Mouse (Mus musculus) midbrain, embryonic 13.5 days (tissue): ENCODE results near the gene Tmed2. TPM values are rescaled to one million over a fixed set of nuclear protein-coding genes. Genes with fewer than 3 reads are reported as not detected.

Experiments
- ATAC-seq: fragments of 200-750 bp; cut with Nextera tagmentation; 2 replicates; pipeline ENCODE4 v1.8.0; 2017; ENCODE audit warnings: mild to moderate bottlenecking, moderate TSS enrichment, moderate library complexity
- H3K27ac ChIP-seq: fragments of 300-500 bp; sonication (generic); 2 replicates; pipeline ENCODE4 v1.5.1; 2015; ENCODE audit warnings: inconsistent platforms, mild to moderate bottlenecking, moderate library complexity
- H3K27me3 ChIP-seq: fragments of 300-500 bp; sonication (generic); 2 replicates; pipeline ENCODE4 v1.6.1; 2015; ENCODE audit warnings: mild to moderate bottlenecking, inconsistent platforms
- H3K36me3 ChIP-seq: fragments of 300-500 bp; sonication (generic); 2 replicates; pipeline ENCODE4 v1.6.1; 2015; ENCODE audit warnings: mild to moderate bottlenecking, inconsistent platforms
- H3K4me1 ChIP-seq: fragments of 300-500 bp; sonication (generic); replicated peaks from 2 replicates; pipeline ENCODE4 v1.6.1; 2015; ENCODE audit warnings: inconsistent platforms
- H3K4me2 ChIP-seq: fragments of 300-500 bp; sonication (generic); replicated peaks from 2 replicates; pipeline ENCODE4 v1.6.1; 2015; ENCODE audit warnings: moderate library complexity, mild to moderate bottlenecking, inconsistent platforms
- H3K4me3 ChIP-seq: fragments of 300-500 bp; sonication (generic); replicated peaks from 2 replicates; pipeline ENCODE4 v1.5.1; 2015; ENCODE audit warnings: mild to moderate bottlenecking, inconsistent platforms
- H3K9ac ChIP-seq: fragments of 300-500 bp; sonication (generic); replicated peaks from 2 replicates; pipeline ENCODE4 v1.6.1; 2015; ENCODE audit warnings: mild to moderate bottlenecking, inconsistent platforms
- H3K9me3 ChIP-seq: fragments of 300-500 bp; sonication (generic); 2 replicates; pipeline ENCODE4 v1.6.1; 2016; ENCODE audit warnings: mild to moderate bottlenecking, inconsistent platforms
- WGBS: fragments of 180-500 bp; shearing (Covaris S2); methylation state at CpG from one replicate; pipeline ENCODE4 v1.1.7; 2015; 5-methylcytosine and 5-hydroxymethylcytosine counted together
- polyA plus RNA-seq: library from polyadenylated mRNA; unstranded; fragments of >200 nt; fragmentation: Nextera tagmentation; extraction: Ambion mirVana; gene quantifications from 2 replicates; pipeline ENCODE4 v1.2.1, GENCODE M21; 2015

Gene Tmed2
- polyA plus RNA-seq, 1 experiment from 2014 or later, result 345 TPM

DNA sequence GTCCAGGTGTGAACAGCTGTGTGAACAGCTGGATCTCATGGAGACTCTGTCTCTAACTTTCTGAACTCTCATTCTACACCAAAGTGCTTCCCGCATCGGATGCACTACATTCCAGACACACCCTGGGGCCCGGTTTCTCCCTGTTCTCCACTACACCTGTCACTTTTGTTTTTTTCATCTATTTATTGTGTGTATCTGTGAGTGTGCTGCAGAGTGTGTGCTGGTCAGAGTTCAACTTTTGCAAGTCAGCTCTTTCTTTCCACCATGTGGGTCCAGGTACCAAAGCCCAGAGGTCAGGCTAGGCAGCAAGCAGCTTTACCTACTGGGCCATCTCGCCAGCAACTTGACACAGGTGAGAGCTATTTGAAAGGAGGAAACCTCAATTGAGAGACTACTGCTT, 35.3 kb upstream of the Tmed2 start:
- no peak overlapping the region for H3K4me2 ChIP-seq
- H3K27me3 ChIP-seq, result no peaks in the 10 kb centered on the region
- no peaks in the 10 kb centered on the region for H3K4me1 ChIP-seq
- no peak overlapping the region for H3K4me3 ChIP-seq
- ATAC-seq, result no peak
- H3K36me3 ChIP-seq, result peaks cover 31% of the 10 kb centered on the region
- H3K9me3 ChIP-seq, result no peaks in the 10 kb centered on the region
- 95% methylated on average over 4 of the region's 4 CpGs for WGBS
- H3K27ac ChIP-seq, result no peak overlapping the region
- no peak overlapping the region for H3K9ac ChIP-seq

DNA sequence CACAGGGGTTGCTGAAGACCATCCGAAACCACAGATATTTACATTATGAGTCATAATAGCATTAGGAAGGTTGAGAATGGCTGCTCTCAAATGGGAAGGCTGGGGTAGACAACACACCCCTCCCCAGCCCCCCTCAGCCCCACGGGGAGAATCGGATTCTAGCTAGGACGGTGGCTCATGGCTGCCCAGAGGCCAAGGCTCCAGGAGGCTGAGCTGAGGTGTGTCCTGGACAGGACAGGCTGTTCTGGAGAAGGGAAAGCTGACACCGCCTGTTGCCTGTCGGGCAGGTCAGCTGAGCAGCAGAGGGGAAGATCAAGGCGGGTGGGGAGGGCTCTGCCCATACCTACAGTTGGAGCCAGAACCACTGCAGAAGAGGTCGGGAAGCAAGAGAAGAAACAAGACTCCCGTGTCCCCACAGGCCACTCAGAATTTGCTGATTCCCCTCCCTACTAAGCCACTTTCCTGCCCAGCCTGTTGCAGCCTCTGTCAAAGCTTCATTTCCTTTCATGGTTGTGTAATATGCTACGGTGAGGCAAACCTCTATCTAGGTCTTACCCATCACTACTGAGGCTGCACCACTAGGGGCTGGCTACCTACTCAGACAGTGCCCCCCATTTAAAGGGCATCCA, 33.6 kb upstream of the Tmed2 start:
- no peaks in the 10 kb centered on the region for H3K27me3 ChIP-seq
- H3K9me3 ChIP-seq, result no peaks in the 10 kb centered on the region
- no peak for ATAC-seq
- no peak overlapping the region for H3K4me2 ChIP-seq
- peaks cover 25% of the 10 kb centered on the region for H3K36me3 ChIP-seq
- H3K4me3 ChIP-seq, result no peak overlapping the region
- H3K4me1 ChIP-seq, result no peaks in the 10 kb centered on the region
- H3K27ac ChIP-seq, result no peak overlapping the region
- 84% methylated on average over 10 of the region's 10 CpGs for WGBS
- no peak overlapping the region for H3K9ac ChIP-seq

DNA sequence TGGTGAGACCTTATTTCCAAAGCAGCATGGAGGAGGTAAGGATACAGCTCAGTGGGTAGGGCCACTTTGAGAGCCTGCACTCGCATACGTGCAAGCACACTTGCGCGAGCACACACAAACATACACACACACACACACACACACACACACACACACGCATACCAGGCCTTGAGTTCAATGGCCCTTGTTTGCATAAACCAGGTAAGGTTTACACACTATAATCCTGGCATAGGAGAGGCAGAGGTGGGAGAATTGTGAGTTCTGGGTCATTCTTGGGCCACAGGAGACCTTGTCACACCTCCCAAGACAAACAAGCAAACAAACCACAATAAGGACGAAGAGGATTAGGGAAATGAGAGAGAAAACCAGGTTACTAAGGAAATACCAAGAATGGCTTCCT, 31.3 kb upstream of the Tmed2 start:
- Histone ChIP-seq H3K4me1 (no peaks in the 10 kb centered on the region), H3K27ac (no peak overlapping the region), H3K36me3 (peaks cover 31% of the 10 kb centered on the region), H3K4me2 (no peak overlapping the region), H3K9me3 (no peaks in the 10 kb centered on the region), H3K9ac (no peak overlapping the region), H3K27me3 (no peaks in the 10 kb centered on the region), H3K4me3 (no peak overlapping the region)
- WGBS, result 96% methylated on average over 6 of the region's 6 CpGs
- no peak for ATAC-seq

GRCm38 (mm10) chr5:124509742-124510237, 30.7 kb upstream of the Tmed2 start:
- Histone ChIP-seq H3K4me3 (no peak overlapping the region), H3K36me3 (peaks cover 35% of the 10 kb centered on the region), H3K4me1 (no peaks in the 10 kb centered on the region), H3K27me3 (no peaks in the 10 kb centered on the region), H3K4me2 (no peak overlapping the region), H3K27ac (no peak overlapping the region), H3K9me3 (no peaks in the 10 kb centered on the region), H3K9ac (no peak overlapping the region)
- ATAC-seq, result no peak
- 82% methylated on average over 12 of the region's 12 CpGs for WGBS

DNA sequence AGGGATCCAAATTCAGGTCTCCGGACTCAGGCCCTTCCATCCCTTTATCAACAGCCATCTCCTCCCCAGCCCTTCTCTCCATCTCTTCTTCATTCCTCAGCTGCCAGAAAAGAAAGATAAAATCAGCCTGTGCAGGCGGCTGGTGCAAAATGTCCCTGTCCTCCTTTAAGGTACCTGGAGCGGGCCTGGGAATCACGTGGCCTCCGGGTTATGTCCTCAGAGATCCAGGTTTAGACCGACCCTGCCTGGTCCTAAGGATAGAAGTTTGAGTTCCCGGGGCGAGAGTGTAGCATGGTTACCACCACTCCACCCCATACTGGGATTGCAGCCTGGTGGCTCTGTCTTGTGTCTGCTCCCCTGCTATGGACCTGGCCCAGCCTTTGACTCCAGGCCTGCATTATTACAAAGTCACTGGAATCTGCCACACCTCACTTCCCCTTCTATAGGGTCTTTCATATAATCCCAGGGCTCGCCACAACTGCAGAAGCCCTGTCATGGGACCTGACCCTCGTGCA, 29.9 kb upstream of the Tmed2 start:
- H3K27me3 ChIP-seq, result no peaks in the 10 kb centered on the region
- H3K4me2 ChIP-seq, result no peak overlapping the region
- H3K27ac ChIP-seq, result no peak overlapping the region
- no peak overlapping the region for H3K9ac ChIP-seq
- ATAC-seq, result no peak
- peaks cover 41% of the 10 kb centered on the region for H3K36me3 ChIP-seq
- H3K4me1 ChIP-seq, result no peaks in the 10 kb centered on the region
- no peak overlapping the region for H3K4me3 ChIP-seq
- H3K9me3 ChIP-seq, result no peaks in the 10 kb centered on the region
- WGBS, result 93% methylated on average over 10 of the region's 10 CpGs

DNA sequence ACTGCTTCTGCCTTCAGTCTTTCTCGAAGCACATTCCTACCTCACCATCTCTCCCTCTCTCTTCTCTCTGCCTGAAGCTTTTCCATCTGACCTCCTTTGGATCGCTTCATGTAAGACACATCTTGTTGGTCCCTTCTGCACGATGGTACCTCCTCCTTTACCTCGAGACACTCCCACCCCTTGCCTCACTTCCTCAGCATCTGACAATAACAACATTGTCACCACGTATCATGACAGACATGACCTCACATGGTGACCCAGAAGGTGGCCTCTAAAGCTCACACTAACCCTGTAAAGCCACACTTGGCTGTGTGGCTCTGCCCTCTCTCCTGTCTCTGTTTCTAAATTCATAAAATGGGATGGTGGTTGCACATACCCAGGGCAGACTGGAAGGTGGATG, 24.7 kb upstream of the Tmed2 start:
- ATAC-seq, result no peak
- 92% methylated on average over 5 of the region's 5 CpGs for WGBS
- no peaks in the 10 kb centered on the region for H3K27me3 ChIP-seq
- no peaks in the 10 kb centered on the region for H3K4me1 ChIP-seq
- no peak overlapping the region for H3K27ac ChIP-seq
- H3K4me3 ChIP-seq, result no peak overlapping the region
- no peak overlapping the region for H3K4me2 ChIP-seq
- H3K9me3 ChIP-seq, result no peaks in the 10 kb centered on the region
- H3K9ac ChIP-seq, result no peak overlapping the region
- H3K36me3 ChIP-seq, result peaks cover 47% of the 10 kb centered on the region

- 62% methylated on average over 10 of the region's 10 CpGs for WGBS
- Histone ChIP-seq H3K9me3 (no peaks in the 10 kb centered on the region), H3K4me2 (no peak overlapping the region), H3K27me3 (no peaks in the 10 kb centered on the region), H3K4me1 (no peaks in the 10 kb centered on the region), H3K9ac (no peak overlapping the region), H3K27ac (no peak overlapping the region), H3K4me3 (no peak overlapping the region), H3K36me3 (peaks cover 31% of the 10 kb centered on the region)
- no peak for ATAC-seq
These were observed 21.8 kb upstream of the Tmed2 start for GRCm38 (mm10) chr5:124518648-124519047.

GRCm38 (mm10) chr5:124521588-124521987, 18.9 kb upstream of the Tmed2 start:
- ATAC-seq, result no peak
- 90% methylated on average over 4 of the region's 4 CpGs for WGBS
- Histone ChIP-seq H3K36me3 (peaks cover 16% of the 10 kb centered on the region), H3K27me3 (no peaks in the 10 kb centered on the region), H3K9me3 (no peaks in the 10 kb centered on the region), H3K9ac (no peak overlapping the region), H3K4me1 (no peaks in the 10 kb centered on the region), H3K4me3 (no peak overlapping the region), H3K4me2 (no peak overlapping the region), H3K27ac (no peak overlapping the region)

GRCm38 (mm10) chr5:124523032-124523431, 17.5 kb upstream of the Tmed2 start:
- WGBS, result 94% methylated on average over 8 of the region's 8 CpGs
- peaks cover under 1% of the 10 kb centered on the region for H3K4me1 ChIP-seq
- no peak overlapping the region for H3K27ac ChIP-seq
- H3K4me3 ChIP-seq, result no peak overlapping the region
- no peak for ATAC-seq
- no peak overlapping the region for H3K4me2 ChIP-seq
- H3K27me3 ChIP-seq, result no peaks in the 10 kb centered on the region
- peaks cover 12% of the 10 kb centered on the region for H3K36me3 ChIP-seq
- no peaks in the 10 kb centered on the region for H3K9me3 ChIP-seq
- H3K9ac ChIP-seq, result no peak overlapping the region

DNA sequence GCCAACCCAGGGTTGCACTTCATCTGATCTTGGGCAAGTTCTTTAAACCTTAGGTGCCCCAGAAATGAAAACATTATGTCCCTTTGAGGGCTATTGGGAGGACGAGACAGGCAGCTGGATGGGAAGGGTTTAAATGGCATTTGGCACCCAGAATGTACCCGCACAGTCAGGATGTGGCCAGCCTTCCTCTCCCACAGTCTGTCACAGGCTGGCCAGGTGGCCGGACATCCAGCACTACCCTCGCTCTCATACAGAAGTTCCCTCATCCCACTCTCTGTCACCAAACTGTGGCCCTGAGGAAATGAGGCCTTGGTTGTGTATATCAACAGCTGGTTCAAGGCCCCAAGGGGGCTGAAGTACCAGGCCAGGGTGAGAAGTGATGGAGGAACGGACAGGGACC, 15.6 kb upstream of the Tmed2 start:
- WGBS, result 97% methylated on average over 5 of the region's 5 CpGs
- no peak overlapping the region for H3K4me3 ChIP-seq
- H3K9me3 ChIP-seq, result no peaks in the 10 kb centered on the region
- ATAC-seq, result no peak
- H3K36me3 ChIP-seq, result peaks cover 7% of the 10 kb centered on the region
- no peak overlapping the region for H3K4me2 ChIP-seq
- H3K4me1 ChIP-seq, result peaks cover 20% of the 10 kb centered on the region
- no peak overlapping the region for H3K9ac ChIP-seq
- no peak overlapping the region for H3K27ac ChIP-seq
- no peaks in the 10 kb centered on the region for H3K27me3 ChIP-seq

DNA sequence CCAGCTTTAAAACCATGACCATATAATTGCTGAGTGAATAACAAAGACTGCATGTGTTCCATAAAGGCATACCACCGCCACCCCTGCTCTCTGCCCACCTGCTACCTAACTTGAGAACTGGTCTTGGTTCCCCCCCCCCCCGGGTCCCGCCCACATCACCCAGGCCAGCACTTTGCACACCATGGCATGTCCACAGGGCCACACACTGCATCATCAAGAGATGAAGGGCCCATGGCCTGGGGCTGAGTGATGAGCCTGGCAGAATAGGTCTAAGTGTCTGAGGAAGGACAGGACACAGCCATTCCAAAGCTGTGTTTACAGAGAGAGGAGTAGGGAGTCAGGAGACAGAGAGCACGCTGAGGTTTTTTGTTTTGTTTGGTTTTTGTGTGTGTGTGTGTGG, 12.1 kb upstream of the Tmed2 start:
- H3K4me2 ChIP-seq, result peak overlapping the region; percentile 73
- H3K4me1 ChIP-seq, result peaks cover 40% of the 10 kb centered on the region
- no peak overlapping the region for H3K4me3 ChIP-seq
- 0 out of 2 replicates have a peak overlapping the region, but pooled peaks have one; percentile 3 for H3K27ac ChIP-seq
- ATAC-seq, result no peak
- H3K36me3 ChIP-seq, result no peaks in the 10 kb centered on the region
- H3K9ac ChIP-seq, result peak overlapping the region; percentile 54; the same call in 1 of the 2 replicates
- H3K9me3 ChIP-seq, result no peaks in the 10 kb centered on the region
- no peaks in the 10 kb centered on the region for H3K27me3 ChIP-seq
- 79% methylated on average over 4 of the region's 4 CpGs for WGBS

DNA sequence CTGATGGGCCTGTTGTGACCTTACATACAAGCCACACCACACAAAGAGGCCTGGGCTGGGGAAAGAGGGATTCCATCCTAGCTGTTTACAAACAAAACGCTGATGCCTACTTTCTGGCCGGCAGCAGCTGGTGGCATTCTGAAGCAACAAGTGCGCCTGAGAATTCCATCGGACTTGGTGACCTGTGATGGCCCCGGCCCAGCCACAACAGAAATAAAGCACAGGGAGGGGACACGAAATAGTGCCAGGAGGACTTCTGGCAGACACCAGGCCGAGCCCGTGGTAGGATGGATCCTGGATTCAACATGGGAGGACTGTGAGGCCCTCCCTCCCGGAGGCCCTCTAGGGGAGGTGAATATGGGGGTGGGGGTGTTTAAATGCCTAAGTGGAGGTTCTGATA, 11.7 kb upstream of the Tmed2 start:
- H3K4me3 ChIP-seq, result peak overlapping the region; percentile 60; the same call in 1 of the 2 replicates
- peak overlapping the region; percentile 54 for H3K9ac ChIP-seq
- 53% methylated on average over 9 of the region's 9 CpGs for WGBS

More for the DNA sequence above, 11.7 kb upstream of the Tmed2 start:
- Histone ChIP-seq H3K9me3 (no peaks in the 10 kb centered on the region), H3K36me3 (no peaks in the 10 kb centered on the region), H3K4me1 (peaks cover 40% of the 10 kb centered on the region), H3K4me2 (peak overlapping the region; percentile 73), H3K27ac (no peak overlapping the region), H3K27me3 (no peaks in the 10 kb centered on the region)
- ATAC-seq, result no peak
